Mouse (Mus musculus): ENCODE measurements around the gene Klhl2.

Klhl2 gene

DNA sequence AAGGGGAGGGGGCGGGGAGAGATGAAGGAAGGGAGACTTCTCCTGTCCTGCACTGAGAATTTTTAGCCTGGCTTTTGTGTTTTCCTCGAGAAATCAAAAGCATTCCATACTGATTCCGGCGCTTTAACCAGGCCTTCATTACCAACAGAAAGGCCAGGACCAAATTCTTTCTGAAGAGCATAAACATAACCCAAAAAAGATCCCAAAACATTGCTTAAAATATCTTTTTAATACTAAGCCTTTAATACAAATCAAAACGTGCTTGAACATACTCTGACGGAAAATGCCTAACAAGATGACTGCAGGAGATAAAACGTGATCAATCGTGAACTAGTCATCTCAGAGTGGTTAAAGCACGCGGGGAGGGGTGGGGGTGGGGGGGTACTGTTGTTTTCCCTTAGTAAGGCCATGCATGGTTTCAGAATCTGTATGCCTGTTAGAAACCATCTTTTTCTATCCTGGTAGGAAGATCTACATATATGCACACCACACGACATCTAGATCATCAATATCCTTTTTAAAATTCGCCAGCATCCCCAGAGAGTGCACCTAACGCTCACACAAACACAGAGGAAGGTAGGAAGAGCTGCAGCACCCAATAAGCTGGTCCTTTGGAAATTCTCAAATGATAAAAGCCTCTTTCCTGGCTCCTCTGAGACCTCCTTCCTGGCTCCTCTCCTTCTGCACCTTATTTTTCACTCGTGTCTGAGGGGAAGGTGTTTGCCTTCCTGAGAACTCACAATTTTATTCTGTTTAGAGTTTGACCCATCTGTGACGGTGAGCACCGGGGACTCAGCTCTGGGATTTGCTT is 158.0 kb downstream of the Klhl2 start:
- peak in 1 of 2 experiments; percentile 55 for DNase-seq

DNA sequence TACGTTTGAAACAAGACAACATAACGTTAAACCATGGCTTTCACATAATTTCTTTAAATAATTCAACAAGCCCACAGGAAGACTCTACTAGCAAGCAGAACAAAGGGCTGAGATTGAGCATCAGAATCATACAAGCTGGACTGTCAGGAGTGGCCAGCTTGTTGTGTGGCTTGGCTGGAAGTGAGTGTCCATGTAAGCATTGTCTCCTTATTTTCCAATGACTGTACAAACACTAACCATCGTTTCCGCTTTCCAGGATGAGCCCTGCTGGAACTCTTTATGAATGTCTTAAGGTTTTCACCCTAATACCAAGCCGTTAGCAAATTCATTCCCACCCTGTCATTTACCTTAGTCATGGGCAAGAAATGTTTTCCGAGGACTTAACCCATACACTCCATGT is 159.0 kb downstream of the Klhl2 start:
- DNase-seq = peak in 1 of 2 experiments; percentile 51

DNA sequence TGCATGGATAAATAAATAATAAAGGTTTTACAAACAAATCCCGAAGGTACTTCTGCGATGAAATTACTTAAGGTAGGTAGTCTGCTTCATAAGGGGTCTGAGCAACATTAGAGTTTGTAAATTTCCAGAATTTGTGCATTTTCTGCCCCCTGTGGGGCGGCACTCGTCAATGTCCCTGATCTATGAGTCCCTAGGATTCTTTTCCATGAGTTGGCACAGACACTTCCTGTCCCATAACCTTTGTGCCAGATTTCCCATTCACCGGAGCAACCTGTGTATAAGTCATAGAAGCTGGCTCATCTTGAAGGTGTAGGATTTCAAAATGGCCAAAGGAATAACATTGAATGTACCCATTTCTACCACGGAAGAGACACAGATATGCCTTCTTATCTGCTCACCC is 159.5 kb downstream of the Klhl2 start:
- DNase-seq = no peak
